Mouse (Mus musculus): Measurements from ENCODE around the gene Csf2rb2. TPM values are rescaled to one million over a fixed set of nuclear protein-coding genes. Genes with fewer than 3 reads are reported as not detected.
"Not testable (repeated sequence)": the region's sequence is repeated elsewhere in the genome, so short reads cannot be mapped to it uniquely, and the experiment has no call there.

Gene Csf2rb2
- total RNA-seq, 2 experiments from 2014 or later: 0.38 to 1.1 TPM

- not testable (repeated sequence) for DNase-seq
Observed at GRCm38 (mm10) chr15:78318338-78319171, 13.0 kb upstream of the Csf2rb2 start.

GRCm38 (mm10) chr15:78313659-78314058 is 8.1 kb upstream of the Csf2rb2 start:
- DNase-seq: not testable (repeated sequence)

GRCm38 (mm10) chr15:78312421-78313233 is 7.1 kb upstream of the Csf2rb2 start:
- not testable (repeated sequence) for DNase-seq

- DNase-seq: no peak
Observed at GRCm38 (mm10) chr15:78310971-78311370, 5.5 kb upstream of the Csf2rb2 start.

GRCm38 (mm10) chr15:78309865-78310264 is 4.3 kb upstream of the Csf2rb2 start:
- no peak for DNase-seq

- DNase-seq: no peak
Observed at GRCm38 (mm10) chr15:78303665-78304233, 1.8 kb downstream of the Csf2rb2 start.

- no peak for DNase-seq
Observed at GRCm38 (mm10) chr15:78302718-78303117, 2.8 kb downstream of the Csf2rb2 start.

GRCm38 (mm10) chr15:78300773-78301172 is 4.7 kb downstream of the Csf2rb2 start:
- DNase-seq: no peak

- DNase-seq: no peak
Observed at GRCm38 (mm10) chr15:78299641-78300040, 5.9 kb downstream of the Csf2rb2 start.

- no peak for DNase-seq
Observed at GRCm38 (mm10) chr15:78298558-78298957, 7.0 kb downstream of the Csf2rb2 start.

GRCm38 (mm10) chr15:78293716-78294115 is 11.8 kb downstream of the Csf2rb2 start:
- no peak for DNase-seq

GRCm38 (mm10) chr15:78293228-78293627 is 12.3 kb downstream of the Csf2rb2 start:
- DNase-seq: not testable (repeated sequence)

- DNase-seq: not testable (repeated sequence)
Observed at GRCm38 (mm10) chr15:78289775-78290174, 15.7 kb downstream of the Csf2rb2 start.

- DNase-seq: peak; percentile 23
Observed at GRCm38 (mm10) chr15:78287941-78288340, 17.6 kb downstream of the Csf2rb2 start.

GRCm38 (mm10) chr15:78278308-78278707 is 27.2 kb downstream of the Csf2rb2 start:
- no peak for DNase-seq

GRCm38 (mm10) chr15:78271208-78271607 is 34.3 kb downstream of the Csf2rb2 start:
- DNase-seq: no peak

- no peak for DNase-seq
Observed at GRCm38 (mm10) chr15:78267865-78268264, 37.7 kb downstream of the Csf2rb2 start.

GRCm38 (mm10) chr15:78267441-78267840 is 38.1 kb downstream of the Csf2rb2 start:
- DNase-seq: no peak

GRCm38 (mm10) chr15:78263286-78263685 is 42.2 kb downstream of the Csf2rb2 start:
- DNase-seq: no peak

- DNase-seq: no peak
Observed at GRCm38 (mm10) chr15:78260668-78261333, 44.7 kb downstream of the Csf2rb2 start.

GRCm38 (mm10) chr15:78258246-78258865 is 47.2 kb downstream of the Csf2rb2 start:
- DNase-seq: no peak
